Comparison of ENCODE assay signal across 16 mouse cellular contexts in genomic region chrX:36691365-36691764, GRCm38 (mm10). TPM values are rescaled to one million over a fixed set of nuclear protein-coding genes. Genes with fewer than 3 reads are reported as not detected.
"Had no signal": no experiment of that assay in that cellular context is flagged by ENCODE, and none has a peak within 500 bp of the region (broad histone marks: within the 10 kb centered on the region; RNA-seq: fewer than 3 reads in every experiment).

No protein-coding gene starts in this region.

- H3K27me3 ChIP-seq: limb, embryonic 13.5 days; megakaryocyte, embryonic 14.5 days; midbrain, embryonic 15.5 days; neural tube, embryonic 12.5 days had no signal

- H3K36me3 ChIP-seq: limb, embryonic 13.5 days; midbrain, embryonic 15.5 days; neural tube, embryonic 12.5 days had no signal

- ATAC-seq: intestine, embryonic 16.5 days; lung, postnatal 0 days; midbrain, embryonic 15.5 days had no signal

- DNase-seq: kidney, adult 8-10 months; kidney, postnatal 25 days; layer of hippocampus, adult 9-11 months; layer of hippocampus, postnatal 36 days; left cerebral cortex, postnatal 4 days; lung, adult 18-20 months; lung, postnatal 36 days; right cerebral cortex, postnatal 4 days had no signal

RNA-seq across cellular contexts. Expression of gene Slc25a43, which starts 52.1 kb away (rescaled TPM):
- total RNA-seq: left cerebral cortex, postnatal 10 days; left cerebral cortex, postnatal 4 days; monocyte, adult 5-6 weeks had no signal
